Mouse (Mus musculus): Measurements from ENCODE around the gene Otof. TPM values are rescaled to one million over a fixed set of nuclear protein-coding genes. Genes with fewer than 3 reads are reported as not detected.

Gene Otof
- polyA plus RNA-seq, 1 experiment from 2014 or later = 0.09 TPM

DNA sequence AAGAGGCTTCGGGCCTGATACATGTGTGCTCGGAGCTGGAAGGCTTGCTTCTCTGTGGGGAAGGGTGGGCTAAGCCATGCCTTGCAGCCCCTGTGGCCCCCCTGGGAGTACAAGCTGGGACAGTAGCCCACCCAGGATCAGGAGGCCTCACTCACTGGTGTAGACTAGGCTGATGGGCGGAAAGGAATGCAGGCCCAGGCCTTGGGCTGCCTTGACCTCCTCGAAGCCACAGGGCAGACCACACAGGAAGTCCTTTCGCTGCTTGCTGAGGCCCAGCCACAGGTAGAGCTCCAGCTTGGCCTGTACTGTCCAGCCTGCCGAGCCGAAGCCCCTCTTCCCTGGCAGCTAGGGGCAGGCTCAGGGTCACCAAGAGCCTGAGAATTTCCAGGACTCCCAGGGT, 78.9 kb downstream of the Otof start:
- Histone ChIP-seq H3K9ac (ENCODE audit: low read length) (no peak overlapping the region), H3K27ac (ENCODE audit: low read depth, low read length) (no peak overlapping the region), H3K27me3 (ENCODE audit: control insufficient read depth, insufficient read depth, low read length) (no peaks in the 10 kb centered on the region), H3K4me1 (replicated peaks; ENCODE audit: control insufficient read depth, insufficient read depth, low read length) (no peaks in the 10 kb centered on the region), H3K9me3 (ENCODE audit: control insufficient read depth, low read length) (no peaks in the 10 kb centered on the region), H3K4me2 (ENCODE audit: low read depth, low read length, severe bottlenecking) (no peak overlapping the region), H3K4me3 (ENCODE audit: low read depth, low read length) (no peak overlapping the region), H3K36me3 (ENCODE audit: control insufficient read depth, insufficient read depth, low read length) (no peaks in the 10 kb centered on the region)
- no peak for ATAC-seq (replicated peaks; ENCODE audit: low FRiP score)
- WGBS = 54% methylated on average over 7 of the region's 7 CpGs
- DNase-seq (ENCODE audit: low spot score) = no peak

DNA sequence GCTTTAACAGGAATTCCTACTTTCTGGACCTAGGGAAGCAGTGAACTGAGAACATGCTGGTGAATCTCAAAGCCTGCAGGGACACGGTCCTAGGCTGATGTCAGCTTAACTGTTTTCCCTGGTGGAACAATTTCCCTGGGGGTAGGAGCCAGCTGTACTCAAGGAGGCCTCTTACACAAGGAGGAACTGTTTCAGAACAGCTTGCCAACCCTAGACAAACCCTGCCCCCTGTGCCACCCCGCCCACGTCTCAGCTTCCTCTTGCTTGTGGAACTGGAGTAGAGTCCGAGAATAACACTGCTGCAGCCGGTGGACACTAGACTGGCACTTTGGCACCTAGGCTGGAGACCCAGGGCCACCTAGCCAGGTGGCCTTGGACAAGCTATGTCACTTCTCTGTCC, 92.3 kb downstream of the Otof start:
- H3K4me2 ChIP-seq (ENCODE audit: low read depth, low read length, severe bottlenecking) = no peak overlapping the region
- no peak overlapping the region for H3K4me3 ChIP-seq (ENCODE audit: low read depth, low read length)
- 85% methylated on average over 5 of the region's 5 CpGs for WGBS
- H3K36me3 ChIP-seq (ENCODE audit: control insufficient read depth, insufficient read depth, low read length) = no peaks in the 10 kb centered on the region
- H3K27me3 ChIP-seq (ENCODE audit: control insufficient read depth, insufficient read depth, low read length) = no peaks in the 10 kb centered on the region
- DNase-seq (ENCODE audit: low spot score) (no peak), ATAC-seq (replicated peaks; ENCODE audit: low FRiP score) (no peak)
- no peaks in the 10 kb centered on the region for H3K9me3 ChIP-seq (ENCODE audit: control insufficient read depth, low read length)
- no peaks in the 10 kb centered on the region for H3K4me1 ChIP-seq (replicated peaks; ENCODE audit: control insufficient read depth, insufficient read depth, low read length)
- H3K27ac ChIP-seq (ENCODE audit: low read depth, low read length) = no peak overlapping the region
- H3K9ac ChIP-seq (ENCODE audit: low read length) = no peak overlapping the region

DNA sequence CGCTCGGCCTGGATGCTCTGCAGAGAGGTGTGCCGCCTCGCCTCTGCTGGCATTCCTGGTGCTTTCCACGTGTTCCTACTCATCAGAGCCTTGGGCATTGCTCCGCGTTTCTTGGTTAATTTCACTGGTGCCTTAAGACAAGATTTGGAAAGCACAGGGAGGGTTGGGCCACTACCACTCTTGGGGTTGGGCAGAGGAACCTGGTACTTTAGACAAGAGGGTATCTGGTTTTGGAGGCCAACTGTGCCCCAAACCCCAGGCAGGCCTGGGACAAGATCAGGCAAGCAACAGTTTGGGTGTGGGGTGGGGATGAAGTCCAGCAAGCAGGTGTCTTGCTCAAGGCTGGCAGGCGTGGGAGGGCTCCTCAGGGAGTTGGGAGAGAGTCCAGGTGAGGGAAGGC, 94.3 kb downstream of the Otof start:
- no peak overlapping the region for H3K4me2 ChIP-seq (ENCODE audit: low read depth, low read length, severe bottlenecking)
- ATAC-seq (replicated peaks; ENCODE audit: low FRiP score) = no peak
- no peaks in the 10 kb centered on the region for H3K27me3 ChIP-seq (ENCODE audit: control insufficient read depth, insufficient read depth, low read length)
- no peaks in the 10 kb centered on the region for H3K4me1 ChIP-seq (replicated peaks; ENCODE audit: control insufficient read depth, insufficient read depth, low read length)
- DNase-seq (ENCODE audit: low spot score) = no peak
- 73% methylated on average over 8 of the region's 8 CpGs for WGBS
- H3K27ac ChIP-seq (ENCODE audit: low read depth, low read length) = no peak overlapping the region
- no peak overlapping the region for H3K9ac ChIP-seq (ENCODE audit: low read length)
- H3K4me3 ChIP-seq (ENCODE audit: low read depth, low read length) = no peak overlapping the region
- no peaks in the 10 kb centered on the region for H3K36me3 ChIP-seq (ENCODE audit: control insufficient read depth, insufficient read depth, low read length)
- no peaks in the 10 kb centered on the region for H3K9me3 ChIP-seq (ENCODE audit: control insufficient read depth, low read length)

DNA sequence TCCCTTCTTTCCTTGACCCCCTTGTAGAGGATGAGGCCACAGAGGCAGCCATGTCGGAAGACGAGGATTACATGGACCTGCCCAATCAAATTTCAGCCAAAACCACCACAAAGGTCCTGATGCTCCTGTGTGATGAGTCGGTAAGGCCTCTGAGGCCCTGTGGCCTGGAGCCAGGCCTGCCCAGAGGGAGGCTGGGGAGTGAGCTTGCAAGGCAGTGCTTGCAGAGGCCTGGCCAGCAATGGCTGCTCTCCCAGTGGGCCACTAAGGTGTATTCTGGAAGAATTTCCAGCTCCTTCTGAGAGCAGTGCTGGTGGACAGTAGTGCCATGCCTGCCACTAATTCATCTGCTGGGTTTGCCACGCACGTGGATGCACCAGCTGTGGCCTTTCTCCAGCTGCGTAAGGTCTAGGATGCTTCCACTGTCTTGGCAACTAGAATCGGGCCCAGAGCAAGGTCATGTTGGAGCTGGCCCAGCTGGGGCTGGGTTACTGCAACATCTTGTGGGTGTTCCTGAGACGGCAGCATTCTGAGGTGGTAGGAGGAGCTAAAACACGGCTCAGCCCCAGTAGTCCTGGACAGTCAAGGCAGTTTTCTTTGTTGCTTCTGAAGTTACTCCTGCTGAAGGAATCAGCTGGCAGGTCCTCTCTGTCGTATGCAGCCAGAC, 103.2 kb downstream of the Otof start:
- no peak for DNase-seq (ENCODE audit: low spot score)
- ATAC-seq (replicated peaks; ENCODE audit: low FRiP score) = no peak
- H3K4me2 ChIP-seq (ENCODE audit: low read depth, low read length, severe bottlenecking) = no peak overlapping the region
- no peak overlapping the region for H3K4me3 ChIP-seq (ENCODE audit: low read depth, low read length)
- H3K27me3 ChIP-seq (ENCODE audit: control insufficient read depth, insufficient read depth, low read length) = no peaks in the 10 kb centered on the region
- H3K27ac ChIP-seq (ENCODE audit: low read depth, low read length) = no peak overlapping the region
- no peak overlapping the region for H3K9ac ChIP-seq (ENCODE audit: low read length)
- H3K9me3 ChIP-seq (ENCODE audit: control insufficient read depth, low read length) = no peaks in the 10 kb centered on the region
- H3K4me1 ChIP-seq (replicated peaks; ENCODE audit: control insufficient read depth, insufficient read depth, low read length) = no peaks in the 10 kb centered on the region
- H3K36me3 ChIP-seq (ENCODE audit: control insufficient read depth, insufficient read depth, low read length) = no peaks in the 10 kb centered on the region
- 88% methylated on average over 10 of the region's 10 CpGs for WGBS

GRCm38 (mm10) chr5:30356647-30357046, 105.1 kb downstream of the Otof start:
- WGBS = 83% methylated on average over 7 of the region's 7 CpGs
- H3K9me3 ChIP-seq (ENCODE audit: control insufficient read depth, low read length) = no peaks in the 10 kb centered on the region
- ATAC-seq (replicated peaks; ENCODE audit: low FRiP score) = no peak
- no peak overlapping the region for H3K4me2 ChIP-seq (ENCODE audit: low read depth, low read length, severe bottlenecking)
- H3K27ac ChIP-seq (ENCODE audit: low read depth, low read length) = no peak overlapping the region
- no peaks in the 10 kb centered on the region for H3K4me1 ChIP-seq (replicated peaks; ENCODE audit: control insufficient read depth, insufficient read depth, low read length)
- H3K36me3 ChIP-seq (ENCODE audit: control insufficient read depth, insufficient read depth, low read length) = no peaks in the 10 kb centered on the region
- DNase-seq (ENCODE audit: low spot score) = no peak
- no peak overlapping the region for H3K4me3 ChIP-seq (ENCODE audit: low read depth, low read length)
- no peaks in the 10 kb centered on the region for H3K27me3 ChIP-seq (ENCODE audit: control insufficient read depth, insufficient read depth, low read length)
- no peak overlapping the region for H3K9ac ChIP-seq (ENCODE audit: low read length)

GRCm38 (mm10) chr5:30355559-30356159, 106.1 kb downstream of the Otof start:
- Histone ChIP-seq H3K4me1 (replicated peaks; ENCODE audit: control insufficient read depth, insufficient read depth, low read length) (no peaks in the 10 kb centered on the region), H3K27ac (ENCODE audit: low read depth, low read length) (no peak overlapping the region), H3K4me2 (ENCODE audit: low read depth, low read length, severe bottlenecking) (no peak overlapping the region), H3K27me3 (ENCODE audit: control insufficient read depth, insufficient read depth, low read length) (no peaks in the 10 kb centered on the region), H3K9me3 (ENCODE audit: control insufficient read depth, low read length) (no peaks in the 10 kb centered on the region), H3K9ac (ENCODE audit: low read length) (no peak overlapping the region), H3K36me3 (ENCODE audit: control insufficient read depth, insufficient read depth, low read length) (no peaks in the 10 kb centered on the region), H3K4me3 (ENCODE audit: low read depth, low read length) (no peak overlapping the region)
- ATAC-seq (replicated peaks; ENCODE audit: low FRiP score) (no peak), DNase-seq (ENCODE audit: low spot score) (no peak)
- WGBS = 86% methylated on average over 14 of the region's 14 CpGs

DNA sequence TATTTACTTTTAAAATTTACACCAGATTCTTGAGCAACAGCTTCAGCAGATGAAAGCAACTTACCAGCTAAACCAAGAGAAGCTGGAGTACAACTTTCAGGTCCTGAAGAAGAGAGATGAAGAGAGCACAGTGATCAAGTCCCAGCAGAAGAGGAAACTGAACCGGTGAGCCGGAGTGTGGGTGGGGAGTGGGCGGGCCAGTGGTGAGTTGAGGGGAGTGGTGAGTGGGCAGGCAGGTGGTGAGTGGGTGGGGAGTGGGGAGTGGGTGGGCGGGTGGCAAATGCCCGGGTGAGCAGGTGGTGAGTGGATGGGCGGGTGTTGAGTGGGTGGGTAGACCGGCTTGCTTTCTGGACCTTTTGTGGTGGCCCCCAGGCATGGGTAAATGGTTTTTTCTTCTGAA, 106.6 kb downstream of the Otof start:
- ATAC-seq (replicated peaks; ENCODE audit: low FRiP score) (no peak), DNase-seq (ENCODE audit: low spot score) (no peak)
- H3K4me2 ChIP-seq (ENCODE audit: low read depth, low read length, severe bottlenecking) = no peak overlapping the region
- H3K36me3 ChIP-seq (ENCODE audit: control insufficient read depth, insufficient read depth, low read length) = no peaks in the 10 kb centered on the region
- H3K27ac ChIP-seq (ENCODE audit: low read depth, low read length) = no peak overlapping the region
- H3K9ac ChIP-seq (ENCODE audit: low read length) = no peak overlapping the region
- H3K4me1 ChIP-seq (replicated peaks; ENCODE audit: control insufficient read depth, insufficient read depth, low read length) = no peaks in the 10 kb centered on the region
- H3K27me3 ChIP-seq (ENCODE audit: control insufficient read depth, insufficient read depth, low read length) = no peaks in the 10 kb centered on the region
- no peak overlapping the region for H3K4me3 ChIP-seq (ENCODE audit: low read depth, low read length)
- whole genome bisulfite sequencing = 85% methylated on average over 7 of the region's 7 CpGs
- no peaks in the 10 kb centered on the region for H3K9me3 ChIP-seq (ENCODE audit: control insufficient read depth, low read length)

GRCm38 (mm10) chr5:30353605-30354004, 108.1 kb downstream of the Otof start:
- DNase-seq (ENCODE audit: low spot score) = no peak

GRCm38 (mm10) chr5:30343886-30344285, 117.8 kb downstream of the Otof start:
- Histone ChIP-seq H3K36me3 (ENCODE audit: control insufficient read depth, insufficient read depth, low read length) (no peaks in the 10 kb centered on the region), H3K9ac (ENCODE audit: low read length) (no peak overlapping the region), H3K4me2 (ENCODE audit: low read depth, low read length, severe bottlenecking) (no peak overlapping the region), H3K27ac (ENCODE audit: low read depth, low read length) (no peak overlapping the region), H3K9me3 (ENCODE audit: control insufficient read depth, low read length) (no peaks in the 10 kb centered on the region), H3K4me3 (ENCODE audit: low read depth, low read length) (no peak overlapping the region), H3K4me1 (replicated peaks; ENCODE audit: control insufficient read depth, insufficient read depth, low read length) (peaks cover 2% of the 10 kb centered on the region; the same call in 1 of the 2 replicates), H3K27me3 (ENCODE audit: control insufficient read depth, insufficient read depth, low read length) (no peaks in the 10 kb centered on the region)
- ATAC-seq (replicated peaks; ENCODE audit: low FRiP score) (no peak), DNase-seq (ENCODE audit: low spot score) (no peak)
- 84% methylated on average over 5 of the region's 5 CpGs for WGBS

More at GRCm38 (mm10) chr5:30353605-30354004, 108.1 kb downstream of the Otof start:
- no peaks in the 10 kb centered on the region for H3K9me3 ChIP-seq (ENCODE audit: control insufficient read depth, low read length)
- H3K27me3 ChIP-seq (ENCODE audit: control insufficient read depth, insufficient read depth, low read length) = no peaks in the 10 kb centered on the region
- H3K4me2 ChIP-seq (ENCODE audit: low read depth, low read length, severe bottlenecking) = no peak overlapping the region
- ATAC-seq (replicated peaks; ENCODE audit: low FRiP score) = no peak
- no peak overlapping the region for H3K4me3 ChIP-seq (ENCODE audit: low read depth, low read length)
- H3K4me1 ChIP-seq (replicated peaks; ENCODE audit: control insufficient read depth, insufficient read depth, low read length) = no peaks in the 10 kb centered on the region
- no peaks in the 10 kb centered on the region for H3K36me3 ChIP-seq (ENCODE audit: control insufficient read depth, insufficient read depth, low read length)
- H3K27ac ChIP-seq (ENCODE audit: low read depth, low read length) = no peak overlapping the region
- no peak overlapping the region for H3K9ac ChIP-seq (ENCODE audit: low read length)
- 70% methylated on average over 3 of the region's 3 CpGs for WGBS

All from forebrain, embryonic 11.5 days (tissue).